Mouse (Mus musculus) G1E (cell line): ENCODE measurements around the gene Elane.

Source experiments
- CTCF ChIP-seq: IDR thresholded peaks from 2 replicates; pipeline ENCODE4 v1.5.1; 2012; ENCODE audit warnings: low read depth, low read length, inconsistent platforms, mixed read lengths
- GATA1 ChIP-seq: IDR thresholded peaks from 2 replicates; pipeline ENCODE4 v1.6.1; 2012; ENCODE audit warnings: borderline replicate concordance, low read length, inconsistent platforms, mixed read lengths
- GATA2 ChIP-seq: IDR thresholded peaks from 2 replicates; pipeline ENCODE4 v1.6.1; 2012; ENCODE audit warnings: low read depth, low read length, inconsistent platforms, borderline replicate concordance
- POLR2AphosphoS5 ChIP-seq: IDR thresholded peaks from 2 replicates; pipeline ENCODE4 v1.6.1; 2012; ENCODE audit warnings: low read depth, low read length, inconsistent platforms; ENCODE audit not compliant: insufficient replicate concordance
- TAL1 ChIP-seq: conservative IDR thresholded peaks from 2 replicates; pipeline ENCODE4 v1.6.1; 2012; ENCODE audit warnings: low read depth, low read length, inconsistent platforms, mixed read lengths

DNA sequence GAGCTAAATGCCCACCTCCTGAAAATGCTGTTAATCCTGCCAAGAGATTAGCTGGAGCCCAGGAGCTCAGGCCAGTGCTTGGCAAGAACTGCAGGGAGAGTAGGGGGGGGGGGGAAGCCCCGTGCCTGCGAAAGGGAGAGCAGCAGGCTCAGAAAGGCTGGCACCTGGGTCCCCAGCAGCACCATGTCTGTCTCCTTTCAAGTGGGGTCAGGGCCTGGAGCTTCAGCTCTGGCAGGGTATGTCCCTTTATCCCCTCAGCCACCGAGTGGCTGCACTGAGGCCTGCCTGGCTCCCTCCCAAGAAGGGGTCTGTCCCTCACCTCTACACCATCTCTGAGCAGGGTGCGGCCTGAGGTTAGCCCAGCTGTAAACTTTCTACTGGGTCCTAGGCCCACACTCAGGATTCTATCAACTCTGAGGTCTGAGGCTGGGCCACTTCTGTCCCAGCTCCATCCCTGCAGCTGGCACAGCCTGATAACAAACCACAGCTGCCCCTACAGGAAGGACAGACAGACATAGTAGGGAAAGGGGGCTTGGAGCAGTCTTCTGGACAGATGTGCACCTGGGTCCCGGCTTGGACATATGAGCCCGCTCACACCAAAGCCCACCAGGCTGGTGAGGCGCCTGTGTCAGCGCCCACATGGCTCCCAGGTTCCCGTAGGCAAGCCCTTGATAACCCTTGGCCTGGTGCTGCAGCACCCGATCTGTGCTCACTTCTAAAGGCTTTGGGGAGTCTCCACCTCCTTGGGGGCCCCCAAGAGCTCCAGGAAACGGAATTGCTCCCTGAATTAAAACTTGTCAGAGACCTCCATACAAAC, 28.3 kb downstream of the Elane start:
- TF ChIP-seq TAL1 (peak; percentile 87), CTCF (no peak), GATA1 (no peak), POLR2AphosphoS5 (no peak), GATA2 (no peak)
